In the genomic region with DNA sequence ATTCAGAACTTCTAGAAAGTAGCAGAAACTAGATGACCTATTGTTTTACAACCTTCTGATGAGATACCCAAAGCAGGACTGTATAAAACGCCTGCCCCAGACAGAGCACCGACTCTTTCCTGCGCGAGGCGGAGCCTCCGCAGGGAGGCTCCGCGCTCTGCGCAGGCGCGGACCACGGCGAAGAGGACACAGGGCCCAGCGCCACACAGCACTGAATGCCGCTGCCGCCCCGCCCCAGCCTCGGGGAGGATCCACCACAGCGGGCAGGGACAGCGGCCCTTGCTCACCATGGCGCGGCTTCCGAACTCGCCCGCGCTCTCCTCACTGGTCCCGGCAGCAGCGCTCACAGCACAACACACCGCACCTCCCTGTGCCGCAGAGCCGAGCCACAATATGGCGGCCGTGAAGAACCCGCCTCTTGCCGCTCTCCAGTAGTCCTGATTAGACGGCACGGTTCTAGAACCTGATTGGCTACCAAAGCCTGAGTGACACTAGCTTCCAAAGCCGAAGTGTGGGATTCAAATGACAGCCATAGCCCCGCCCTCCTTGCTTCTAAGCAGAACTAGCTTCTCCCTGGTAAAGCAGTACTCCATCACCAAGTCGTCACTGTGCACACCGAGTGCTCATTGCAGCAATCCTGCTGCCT, we compare ENCODE assay signal across 8 mouse cellular contexts. TPM values are rescaled to one million over a fixed set of nuclear protein-coding genes. Genes with fewer than 3 reads are reported as not detected.
DNase-seq lines count a peak whose midpoint lies in the region; ATAC-seq and TF ChIP-seq lines count a peak whose summit lies in the region.

A gene (minus strand): TSS at position 384 of the 646 bp plus-strand sequence.

- peaks cover 0 to 14% of the 10 kb centered on the region in 2 experiments; a peak in 2 of 4 replicates for H3K36me3 ChIP-seq in MEL (ENCODE audit: control insufficient read depth in 1 of 2, insufficient read depth in 2 of 2, low read length in 2 of 2)
- no peaks in the 10 kb centered on the region for H3K36me3 ChIP-seq in forebrain, postnatal 0 days (ENCODE audit: insufficient read depth)
- H3K36me3 ChIP-seq in lung, embryonic 15.5 days, result peaks cover 9% of the 10 kb centered on the region; the same call in 1 of the 2 replicates

- peak in 1 of 2 experiments; percentile 21; a peak in 1 of 4 replicates for TF ChIP-seq EP300 in MEL (IDR thresholded peaks at IDR 0.05; ENCODE audit: low read depth in 1 of 2, low read length in 2 of 2)

- H3K79me2 ChIP-seq in MEL (ENCODE audit: control insufficient read depth, insufficient read depth, low read length, poor library complexity), result peaks cover 24% of the 10 kb centered on the region

- peaks cover 7 to 10% of the 10 kb centered on the region in 2 experiments; a peak in 3 of 4 replicates for H3K4me1 ChIP-seq in MEL (ENCODE audit: control insufficient read depth in 1 of 2, insufficient read depth in 2 of 2, low read length in 2 of 2)
- peaks cover 10% of the 10 kb centered on the region; the same call in 1 of the 2 replicates for H3K4me1 ChIP-seq in cerebellum, adult 2 months (ENCODE audit: control insufficient read depth, insufficient read depth, low read length)
- H3K4me1 ChIP-seq in forebrain, postnatal 0 days (ENCODE audit: insufficient read depth), result peaks cover 7% of the 10 kb centered on the region
- H3K4me1 ChIP-seq in lung, embryonic 15.5 days, result peaks cover 9% of the 10 kb centered on the region; the same call in 1 of the 2 replicates

- peak within 1 kb of the TSS; percentile 93 to 97 for H3K4me3 ChIP-seq in MEL (ENCODE audit: control insufficient read depth in 1 of 2, insufficient read depth in 1 of 2, low read depth in 2 of 2, low read length in 2 of 2)
- peak within 1 kb of the TSS; percentile 68 for H3K4me3 ChIP-seq in cerebellum, adult 2 months (replicated peaks; ENCODE audit: insufficient read depth, low read depth, low read length)
- peak within 1 kb of the TSS; percentile 79 for H3K4me3 ChIP-seq in forebrain, postnatal 0 days (ENCODE audit: low read depth, low read length)
- H3K4me3 ChIP-seq in lung, embryonic 15.5 days, result peak within 1 kb of the TSS; percentile 90

- no peaks in the 10 kb centered on the region for H3K27me3 ChIP-seq in MEL (ENCODE audit: control insufficient read depth in 1 of 2, insufficient read depth in 2 of 2, low read length in 2 of 2)
- no peaks in the 10 kb centered on the region for H3K27me3 ChIP-seq in cerebellum, adult 2 months (ENCODE audit: control insufficient read depth, insufficient read depth, low read length)
- no peaks in the 10 kb centered on the region for H3K27me3 ChIP-seq in forebrain, postnatal 0 days (ENCODE audit: insufficient read depth, low read length)
- no peaks in the 10 kb centered on the region for H3K27me3 ChIP-seq in lung, embryonic 15.5 days

- TF ChIP-seq RAD21 in MEL (IDR thresholded peaks at IDR 0.05; ENCODE audit: low read depth, low read length), result no peak

- TF ChIP-seq CTCF in MEL (IDR thresholded peaks at IDR 0.05 in 2 of 3, conservative IDR thresholded peaks at IDR 0.05 in 1 of 3; ENCODE audit: control insufficient read depth in 1 of 3, insufficient read depth in 1 of 3, low read depth in 2 of 3, low read length in 3 of 3, poor library complexity in 1 of 3, severe bottlenecking in 1 of 3), result no peak
- TF ChIP-seq CTCF in cerebellum, adult 2 months (IDR thresholded peaks at IDR 0.05; ENCODE audit: borderline replicate concordance, insufficient read depth, low read depth, low read length), result no peak
- TF ChIP-seq CTCF in forebrain, postnatal 0 days (IDR thresholded peaks at IDR 0.05; ENCODE audit: low read depth), result no peak

- peak; percentile 100 for DNase-seq in MEL (ENCODE audit: low read depth, low spot score)
- DNase-seq in cerebellum, adult 2 months, result peak; percentile 93 to 95
- DNase-seq in forebrain, postnatal 0 days, result peak; percentile 97
- DNase-seq in heart, postnatal 4 days, result peak; percentile 87
- peak; percentile 88 to 93 for DNase-seq in layer of hippocampus, adult 8-10 months (ENCODE audit: low spot score in 2 of 2)
- DNase-seq in ovary, adult 18-20 months (ENCODE audit: low spot score), result peak; percentile 89
- DNase-seq in thymus, postnatal 0 days (ENCODE audit: low spot score), result peak; percentile 96

- H3K9me3 ChIP-seq in MEL (replicated peaks; ENCODE audit: insufficient read depth, low read length), result no peaks in the 10 kb centered on the region
- H3K9me3 ChIP-seq in forebrain, postnatal 0 days (ENCODE audit: low read length), result no peaks in the 10 kb centered on the region
- H3K9me3 ChIP-seq in lung, embryonic 15.5 days, result no peaks in the 10 kb centered on the region

- peak within 1 kb of the TSS; percentile 98 for H3K27ac ChIP-seq in MEL (ENCODE audit: control insufficient read depth, low read depth, low read length)
- peak within 1 kb of the TSS; percentile 96 for H3K27ac ChIP-seq in cerebellum, adult 2 months (ENCODE audit: insufficient read depth, low read length)
- H3K27ac ChIP-seq in forebrain, postnatal 0 days (ENCODE audit: low read depth, low read length), result peak within 1 kb of the TSS; percentile 100
- H3K27ac ChIP-seq in lung, embryonic 15.5 days, result peak within 1 kb of the TSS; percentile 100

- H3K9ac ChIP-seq in MEL (ENCODE audit: control insufficient read depth, low read depth, low read length, poor library complexity, severe bottlenecking), result peak within 1 kb of the TSS; percentile 94
- peak within 1 kb of the TSS; percentile 97 for H3K9ac ChIP-seq in forebrain, postnatal 0 days
- peak within 1 kb of the TSS; percentile 98 for H3K9ac ChIP-seq in lung, embryonic 15.5 days

- ATAC-seq in forebrain, postnatal 0 days, result peak; percentile 99
- ATAC-seq in lung, embryonic 15.5 days (ENCODE audit: borderline replicate concordance, extremely low read depth, low FRiP score, low TSS enrichment), result peak; percentile 100

- H3K4me2 ChIP-seq in forebrain, postnatal 0 days (ENCODE audit: low read depth), result peak within 1 kb of the TSS; percentile 50
- H3K4me2 ChIP-seq in lung, embryonic 15.5 days, result peak within 1 kb of the TSS; percentile 63

- TF ChIP-seq POLR2A in MEL (IDR thresholded peaks at IDR 0.05; ENCODE audit: control insufficient read depth in 1 of 2, insufficient read depth in 1 of 2, low read depth in 1 of 2, low read length in 2 of 2, poor library complexity in 1 of 2), result peak; percentile 98 to 99
- TF ChIP-seq POLR2A in cerebellum, adult 2 months (IDR thresholded peaks at IDR 0.05; ENCODE audit: borderline replicate concordance, insufficient read depth, low read length), result peak; percentile 99

- WGBS in cerebellum, adult 2 months, result under 1% methylated on average over 41 of the region's 41 CpGs
- under 1% methylated on average over 41 of the region's 41 CpGs for WGBS in forebrain, postnatal 0 days
- WGBS in lung, embryonic 15.5 days, result under 1% methylated on average over 37 of the region's 41 CpGs

TF ChIP-seq in MEL, 35 proteins besides CTCF, POLR2A, EP300 and RAD21 (continues in another document):
- no peak; the same call in 1 of the 2 replicates for TF ChIP-seq ZKSCAN1 (IDR thresholded peaks at IDR 0.05; ENCODE audit: low read depth, low read length)
- TF ChIP-seq USF2 (IDR thresholded peaks at IDR 0.05; ENCODE audit: borderline replicate concordance in 1 of 2, insufficient read depth in 1 of 2, low read depth in 1 of 2, low read length in 2 of 2), result no peak
- TF ChIP-seq KAT2A (conservative IDR thresholded peaks at IDR 0.05; ENCODE audit: low read depth, low read length), result peak; percentile 50; the same call in 1 of the 2 replicates
- TF ChIP-seq ZMIZ1 (IDR thresholded peaks at IDR 0.05; ENCODE audit: low read depth, low read length), result peak; percentile 92
- no peak; the same call in 1 of the 2 replicates for TF ChIP-seq MYC (IDR thresholded peaks at IDR 0.05; ENCODE audit: low read depth, low read length)
- peak; percentile 41 for TF ChIP-seq TBP (IDR thresholded peaks at IDR 0.05; ENCODE audit: low read depth, low read length)
- no peak for TF ChIP-seq RCOR1 (IDR thresholded peaks at IDR 0.05; ENCODE audit: low read depth, low read length)
- no peak for TF ChIP-seq MAFK (IDR thresholded peaks at IDR 0.05; ENCODE audit: borderline replicate concordance, low read depth, low read length)
- 0 out of 2 replicates have a peak, but pooled peaks have one; percentile 20 for TF ChIP-seq MAZ (IDR thresholded peaks at IDR 0.05; ENCODE audit: low read depth, low read length)
- TF ChIP-seq NRF1 (IDR thresholded peaks at IDR 0.05; ENCODE audit: insufficient read depth, low read depth, low read length, poor library complexity, severe bottlenecking), result peak; percentile 88
- no peak for TF ChIP-seq BHLHE40 (IDR thresholded peaks at IDR 0.05; ENCODE audit: borderline replicate concordance, low read depth, low read length)
- TF ChIP-seq ELF1 (IDR thresholded peaks at IDR 0.05; ENCODE audit: low read depth, low read length), result 0 out of 2 replicates have a peak, but pooled peaks have one; percentile 32
- TF ChIP-seq UBTF (IDR thresholded peaks at IDR 0.05; ENCODE audit: borderline replicate concordance, insufficient read depth, low read depth, low read length), result no peak
- no peak for TF ChIP-seq GABPA (IDR thresholded peaks at IDR 0.05; ENCODE audit: low read depth, low read length)
- TF ChIP-seq HCFC1 (IDR thresholded peaks at IDR 0.05; ENCODE audit: low read depth, low read length), result peak; percentile 81
- TF ChIP-seq TAL1 (IDR thresholded peaks at IDR 0.05; ENCODE audit: low read length), result no peak
- peak; percentile 26; the same call in 1 of the 2 replicates for TF ChIP-seq USF1 (IDR thresholded peaks at IDR 0.05; ENCODE audit: low read depth, low read length)
- TF ChIP-seq POLR2AphosphoS2 (IDR thresholded peaks at IDR 0.05; ENCODE audit: low read length), result peak; percentile 97
- TF ChIP-seq MXI1 (IDR thresholded peaks at IDR 0.05; ENCODE audit: low read depth, low read length), result peak; percentile 71; the same call in 1 of the 2 replicates
- no peak for TF ChIP-seq E2F4 (IDR thresholded peaks at IDR 0.05; ENCODE audit: borderline replicate concordance, low read depth, low read length)
- peak; percentile 48 for TF ChIP-seq MAX (IDR thresholded peaks at IDR 0.05; ENCODE audit: low read length)
- no peak for TF ChIP-seq JUND (IDR thresholded peaks at IDR 0.05; ENCODE audit: low read depth, low read length)

RNA-seq across cellular contexts. Expression of the gene that starts here (rescaled TPM):
- 0.46 TPM in 1 of 2 replicates, not detected in the other for total RNA-seq in MEL (2012; rRNA removed)
- polyA plus RNA-seq in MEL (2012; ENCODE audit: insufficient read depth in 1 of 2, insufficient read length in 2 of 2, low read depth in 1 of 2, low replicate concordance in 2 of 2, missing spikeins in 1 of 2), result not detected
- 0.46 and 0.67 TPM in 2 replicates for polyA plus RNA-seq in cerebellum, adult 2 months (2012; rRNA removed)
- total RNA-seq in forebrain, postnatal 0 days (2014; rRNA removed), result 0.23 and 3.5 TPM in 2 replicates
- 0.33 and 1.2 TPM in 2 replicates for polyA plus RNA-seq in forebrain, postnatal 0 days (2015; fragmentation: Nextera tagmentation; extraction: Ambion mirVana)
- total RNA-seq in heart, postnatal 4 days (2021), result 1 to 10 TPM; 1.8 to 1.9 TPM
- total RNA-seq in layer of hippocampus, adult 8-10 months (2022), result 1 to 10 TPM; 1.7 to 2.9 (median 2.1) TPM
- polyA plus RNA-seq in lung, embryonic 15.5 days (2015; fragmentation: Nextera tagmentation; extraction: Ambion mirVana), result 0.50 and 0.59 TPM in 2 replicates
- polyA plus RNA-seq in thymus, postnatal 0 days (2015; fragmentation: Nextera tagmentation; extraction: Ambion mirVana), result 0.33 and 1.3 TPM in 2 replicates

Comparison
In these comparisons a context has a peak if more than half of its experiments do, and no peak if none do; other contexts are left out.
1. Peak in every context shown above with its lines: DNase-seq, ATAC-seq, H3K4me3 ChIP-seq and H3K27ac ChIP-seq.
2. Peak in DNase-seq, H3K4me3 ChIP-seq, H3K27ac ChIP-seq and H3K9ac ChIP-seq in MEL; RNA of the gene not detected or under 1 TPM.
3. Peak in DNase-seq, H3K4me3 ChIP-seq and H3K27ac ChIP-seq in cerebellum, adult 2 months; RNA of the gene not detected or under 1 TPM.
4. Peak in ATAC-seq, H3K4me3 ChIP-seq, H3K27ac ChIP-seq, H3K9ac ChIP-seq and H3K4me2 ChIP-seq in lung, embryonic 15.5 days; RNA of the gene not detected or under 1 TPM.